Mouse (Mus musculus): ENCODE data around the gene Krt28. TPM values are rescaled to one million over a fixed set of nuclear protein-coding genes. Genes with fewer than 3 reads are reported as not detected.

The Krt28 gene
- polyA plus RNA-seq, 1 experiment from 2014 or later = not detected

Other genes starting within 250 kb of the Krt28 start
- gene Ccr7, start 219.8 kb downstream of the Krt28 start, polyA plus RNA-seq (2014; fragmentation: Nextera tagmentation; extraction: Ambion mirVana) = 0.36 and 0.58 TPM in 2 replicates
- gene Smarce1, start 143.9 kb downstream of the Krt28 start, polyA plus RNA-seq (2014; fragmentation: Nextera tagmentation; extraction: Ambion mirVana) = 145 and 150 TPM in 2 replicates
- 0.14 and 0.61 TPM in 2 replicates for gene Krt222, start 130.8 kb downstream of the Krt28 start, polyA plus RNA-seq (2014; fragmentation: Nextera tagmentation; extraction: Ambion mirVana)
- not detected in 2 replicates for gene Krt24, start 89.6 kb downstream of the Krt28 start, polyA plus RNA-seq (2014; fragmentation: Nextera tagmentation; extraction: Ambion mirVana)
- gene Krt25, start 52.0 kb downstream of the Krt28 start, polyA plus RNA-seq (2014; fragmentation: Nextera tagmentation; extraction: Ambion mirVana) = not detected in 2 replicates
- gene Krt26, start 36.9 kb downstream of the Krt28 start, polyA plus RNA-seq (2014; fragmentation: Nextera tagmentation; extraction: Ambion mirVana) = not detected in 2 replicates
- gene Krt27, start 23.8 kb downstream of the Krt28 start, polyA plus RNA-seq (2014; fragmentation: Nextera tagmentation; extraction: Ambion mirVana) = not detected in 2 replicates
- gene Krt10, start 14.5 kb upstream of the Krt28 start, polyA plus RNA-seq (2014; fragmentation: Nextera tagmentation; extraction: Ambion mirVana) = 10.0 and 13.1 TPM in 2 replicates
- not detected in 2 replicates for gene Krt12, start 47.4 kb upstream of the Krt28 start, polyA plus RNA-seq (2014; fragmentation: Nextera tagmentation; extraction: Ambion mirVana)
- 32.1 and 34.1 TPM in 2 replicates for gene Krt20, start 63.2 kb upstream of the Krt28 start, polyA plus RNA-seq (2014; fragmentation: Nextera tagmentation; extraction: Ambion mirVana)
- gene Krt23, start 118.2 kb upstream of the Krt28 start, polyA plus RNA-seq (2014; fragmentation: Nextera tagmentation; extraction: Ambion mirVana) = 0.38 TPM in 2 replicates
- gene Krt39, start 146.4 kb upstream of the Krt28 start, polyA plus RNA-seq (2014; fragmentation: Nextera tagmentation; extraction: Ambion mirVana) = not detected in 2 replicates
- gene Krt40, start 168.3 kb upstream of the Krt28 start, polyA plus RNA-seq (2014; fragmentation: Nextera tagmentation; extraction: Ambion mirVana) = 0.21 TPM in 1 of 2 replicates, not detected in the other
- not detected in 2 replicates for gene Krtap3-3, start 176.0 kb upstream of the Krt28 start, polyA plus RNA-seq (2014; fragmentation: Nextera tagmentation; extraction: Ambion mirVana)
- not detected in 2 replicates for gene Krtap3-2, start 181.9 kb upstream of the Krt28 start, polyA plus RNA-seq (2014; fragmentation: Nextera tagmentation; extraction: Ambion mirVana)
- not detected in 2 replicates for gene Gm11939, start 184.6 kb upstream of the Krt28 start, polyA plus RNA-seq (2014; fragmentation: Nextera tagmentation; extraction: Ambion mirVana)
- gene Krtap3-1, start 191.7 kb upstream of the Krt28 start, polyA plus RNA-seq (2014; fragmentation: Nextera tagmentation; extraction: Ambion mirVana) = not detected in 2 replicates
- gene Krtap1-5, start 206.1 kb upstream of the Krt28 start, polyA plus RNA-seq (2014; fragmentation: Nextera tagmentation; extraction: Ambion mirVana) = not detected in 2 replicates
- gene Krtap1-4, start 208.8 kb upstream of the Krt28 start, polyA plus RNA-seq (2014; fragmentation: Nextera tagmentation; extraction: Ambion mirVana) = not detected in 2 replicates
- gene Krtap1-3, start 216.4 kb upstream of the Krt28 start, polyA plus RNA-seq (2014; fragmentation: Nextera tagmentation; extraction: Ambion mirVana) = not detected in 2 replicates
- not detected in 2 replicates for gene Krtap9-3, start 223.2 kb upstream of the Krt28 start, polyA plus RNA-seq (2014; fragmentation: Nextera tagmentation; extraction: Ambion mirVana)
- not detected in 2 replicates for gene Gm11938, start 228.4 kb upstream of the Krt28 start, polyA plus RNA-seq (2014; fragmentation: Nextera tagmentation; extraction: Ambion mirVana)
- gene Gm11937, start 235.3 kb upstream of the Krt28 start, polyA plus RNA-seq (2014; fragmentation: Nextera tagmentation; extraction: Ambion mirVana) = not detected in 2 replicates
- not detected in 2 replicates for gene Krtap2-4, start 239.9 kb upstream of the Krt28 start, polyA plus RNA-seq (2014; fragmentation: Nextera tagmentation; extraction: Ambion mirVana)
- gene Gm11562, start 245.5 kb upstream of the Krt28 start, polyA plus RNA-seq (2014; fragmentation: Nextera tagmentation; extraction: Ambion mirVana) = not detected in 2 replicates